Mouse (Mus musculus): ENCODE measurements at regions not wholly inside any gene's neighbourhood (a gene's known extent, or its start where the extent isn't known, plus 50 kb on each side); places are given as distances from the start of the nearest gene placed in this dataset.

GRCm38 (mm10) chr2:117999641-118000040 is 112.0 kb upstream of the Thbs1 start:
- no peak for ATAC-seq (ENCODE audit: insufficient number of reproducible peaks, insufficient read depth, low FRiP score, low TSS enrichment)
- Histone ChIP-seq H3K9me3 (no peaks in the 10 kb centered on the region), H3K4me2 (replicated peaks) (no peak overlapping the region), H3K36me3 (no peaks in the 10 kb centered on the region), H3K4me3 (no peak overlapping the region), H3K9ac (no peak overlapping the region), H3K27me3 (no peaks in the 10 kb centered on the region), H3K27ac (no peak overlapping the region), H3K4me1 (no peaks in the 10 kb centered on the region)
- WGBS, result 43% methylated on average over 6 of the region's 6 CpGs

GRCm38 (mm10) chr2:118004191-118004590 is 107.5 kb upstream of the Thbs1 start:
- 86% methylated on average over 5 of the region's 5 CpGs for WGBS
- Histone ChIP-seq H3K4me1 (peaks cover 6% of the 10 kb centered on the region; the same call in 1 of the 2 replicates), H3K4me2 (replicated peaks) (no peak overlapping the region), H3K27ac (no peak overlapping the region), H3K9me3 (no peaks in the 10 kb centered on the region), H3K9ac (no peak overlapping the region), H3K36me3 (no peaks in the 10 kb centered on the region), H3K4me3 (no peak overlapping the region), H3K27me3 (no peaks in the 10 kb centered on the region)
- ATAC-seq (ENCODE audit: insufficient number of reproducible peaks, insufficient read depth, low FRiP score, low TSS enrichment), result no peak

- H3K4me1 ChIP-seq, result peaks cover 6% of the 10 kb centered on the region; the same call in 1 of the 2 replicates
- H3K4me3 ChIP-seq, result no peak overlapping the region
- no peak overlapping the region for H3K27ac ChIP-seq
- WGBS, result 32% methylated on average over 10 of the region's 10 CpGs
- H3K27me3 ChIP-seq, result no peaks in the 10 kb centered on the region
- H3K36me3 ChIP-seq, result no peaks in the 10 kb centered on the region
- no peaks in the 10 kb centered on the region for H3K9me3 ChIP-seq
- ATAC-seq (ENCODE audit: insufficient number of reproducible peaks, insufficient read depth, low FRiP score, low TSS enrichment), result no peak
- H3K4me2 ChIP-seq (replicated peaks), result 0 out of 2 replicates have a peak overlapping the region, but pooled peaks have one; percentile 5
- H3K9ac ChIP-seq, result no peak overlapping the region
Measured at GRCm38 (mm10) chr2:118007539-118008427, 103.9 kb upstream of the Thbs1 start.

GRCm38 (mm10) chr2:118011679-118012078 is 100.0 kb upstream of the Thbs1 start:
- H3K27ac ChIP-seq, result no peak overlapping the region
- no peak overlapping the region for H3K4me3 ChIP-seq
- no peak overlapping the region for H3K9ac ChIP-seq
- H3K27me3 ChIP-seq, result no peaks in the 10 kb centered on the region
- no peaks in the 10 kb centered on the region for H3K36me3 ChIP-seq
- ATAC-seq (ENCODE audit: insufficient number of reproducible peaks, insufficient read depth, low FRiP score, low TSS enrichment), result no peak
- no peaks in the 10 kb centered on the region for H3K9me3 ChIP-seq
- H3K4me1 ChIP-seq, result peaks cover 6% of the 10 kb centered on the region; the same call in 1 of the 2 replicates
- 84% methylated on average over 7 of the region's 7 CpGs for WGBS
- no peak overlapping the region for H3K4me2 ChIP-seq (replicated peaks)

- Histone ChIP-seq H3K4me3 (no peak overlapping the region), H3K4me2 (replicated peaks) (no peak overlapping the region), H3K9me3 (no peaks in the 10 kb centered on the region), H3K27me3 (no peaks in the 10 kb centered on the region), H3K4me1 (peaks cover 6% of the 10 kb centered on the region; the same call in 1 of the 2 replicates), H3K27ac (no peak overlapping the region), H3K9ac (no peak overlapping the region), H3K36me3 (no peaks in the 10 kb centered on the region)
- ATAC-seq (ENCODE audit: insufficient number of reproducible peaks, insufficient read depth, low FRiP score, low TSS enrichment), result no peak
- 80% methylated on average over 3 of the region's 3 CpGs for WGBS
Measured at GRCm38 (mm10) chr2:118012211-118012610, 99.5 kb upstream of the Thbs1 start.

GRCm38 (mm10) chr2:118013156-118013555 is 98.5 kb upstream of the Thbs1 start:
- Histone ChIP-seq H3K4me2 (replicated peaks) (no peak overlapping the region), H3K36me3 (no peaks in the 10 kb centered on the region), H3K4me3 (no peak overlapping the region), H3K9ac (no peak overlapping the region), H3K9me3 (no peaks in the 10 kb centered on the region), H3K27ac (no peak overlapping the region), H3K27me3 (no peaks in the 10 kb centered on the region), H3K4me1 (peaks cover 1% of the 10 kb centered on the region; the same call in 1 of the 2 replicates)
- 91% methylated on average over 3 of the region's 3 CpGs for WGBS
- ATAC-seq (ENCODE audit: insufficient number of reproducible peaks, insufficient read depth, low FRiP score, low TSS enrichment), result no peak

GRCm38 (mm10) chr2:118015182-118015581 is 96.5 kb upstream of the Thbs1 start:
- no peaks in the 10 kb centered on the region for H3K9me3 ChIP-seq
- H3K36me3 ChIP-seq, result no peaks in the 10 kb centered on the region
- no peaks in the 10 kb centered on the region for H3K27me3 ChIP-seq
- no peak for ATAC-seq (ENCODE audit: insufficient number of reproducible peaks, insufficient read depth, low FRiP score, low TSS enrichment)
- H3K4me1 ChIP-seq, result no peaks in the 10 kb centered on the region
- no peak overlapping the region for H3K27ac ChIP-seq
- no peak overlapping the region for H3K4me2 ChIP-seq (replicated peaks)
- no peak overlapping the region for H3K9ac ChIP-seq
- 88% methylated on average over 1 of the region's 1 CpGs for WGBS
- no peak overlapping the region for H3K4me3 ChIP-seq

GRCm38 (mm10) chr2:118025829-118026735 is 85.6 kb upstream of the Thbs1 start:
- no peak overlapping the region for H3K9ac ChIP-seq
- no peak overlapping the region for H3K4me2 ChIP-seq (replicated peaks)
- H3K4me3 ChIP-seq, result no peak overlapping the region
- no peaks in the 10 kb centered on the region for H3K9me3 ChIP-seq
- no peaks in the 10 kb centered on the region for H3K4me1 ChIP-seq
- H3K27ac ChIP-seq, result no peak overlapping the region
- no peaks in the 10 kb centered on the region for H3K36me3 ChIP-seq
- WGBS, result 71% methylated on average over 6 of the region's 6 CpGs
- no peaks in the 10 kb centered on the region for H3K27me3 ChIP-seq
- ATAC-seq (ENCODE audit: insufficient number of reproducible peaks, insufficient read depth, low FRiP score, low TSS enrichment), result no peak

- no peak overlapping the region for H3K4me3 ChIP-seq
- ATAC-seq (ENCODE audit: insufficient number of reproducible peaks, insufficient read depth, low FRiP score, low TSS enrichment), result no peak
- H3K4me1 ChIP-seq, result no peaks in the 10 kb centered on the region
- H3K9me3 ChIP-seq, result no peaks in the 10 kb centered on the region
- no peak overlapping the region for H3K4me2 ChIP-seq (replicated peaks)
- WGBS, result 63% methylated on average over 1 of the region's 1 CpGs
- H3K27ac ChIP-seq, result no peak overlapping the region
- no peaks in the 10 kb centered on the region for H3K36me3 ChIP-seq
- H3K27me3 ChIP-seq, result no peaks in the 10 kb centered on the region
- no peak overlapping the region for H3K9ac ChIP-seq
Measured at GRCm38 (mm10) chr2:118028881-118029280, 82.8 kb upstream of the Thbs1 start.

- Histone ChIP-seq H3K9me3 (no peaks in the 10 kb centered on the region), H3K4me3 (no peak overlapping the region), H3K27ac (no peak overlapping the region), H3K4me1 (no peaks in the 10 kb centered on the region), H3K36me3 (no peaks in the 10 kb centered on the region), H3K4me2 (replicated peaks) (no peak overlapping the region), H3K9ac (no peak overlapping the region), H3K27me3 (no peaks in the 10 kb centered on the region)
- ATAC-seq (ENCODE audit: insufficient number of reproducible peaks, insufficient read depth, low FRiP score, low TSS enrichment), result no peak
- 63% methylated on average over 1 of the region's 1 CpGs for WGBS
Measured at GRCm38 (mm10) chr2:118029470-118030108, 82.1 kb upstream of the Thbs1 start.

GRCm38 (mm10) chr2:118031662-118032061 is 80.0 kb upstream of the Thbs1 start:
- H3K4me2 ChIP-seq (replicated peaks), result no peak overlapping the region

More at GRCm38 (mm10) chr2:118031662-118032061, 80.0 kb upstream of the Thbs1 start:
- H3K9ac ChIP-seq, result no peak overlapping the region
- no peaks in the 10 kb centered on the region for H3K9me3 ChIP-seq
- no peaks in the 10 kb centered on the region for H3K36me3 ChIP-seq
- WGBS, result 84% methylated on average over 2 of the region's 2 CpGs
- no peaks in the 10 kb centered on the region for H3K4me1 ChIP-seq
- no peak overlapping the region for H3K27ac ChIP-seq
- no peaks in the 10 kb centered on the region for H3K27me3 ChIP-seq
- H3K4me3 ChIP-seq, result no peak overlapping the region
- ATAC-seq (ENCODE audit: insufficient number of reproducible peaks, insufficient read depth, low FRiP score, low TSS enrichment), result no peak

Measured in embryonic facial prominence, embryonic 12.5 days (tissue).